Mouse (Mus musculus) Patski (cell line): ENCODE results near the gene Usp36. TPM values are rescaled to one million over a fixed set of nuclear protein-coding genes. Genes with fewer than 3 reads are reported as not detected.

Experiments
- ATAC-seq: fragments of 100-300 bp; one replicate; pipeline ENCODE4 v1.8.0; 2021
- CTCF ChIA-PET: fragments of 350-600 bp; sonication (Branson Sonifier 250); formaldehyde crosslinking; loops from one replicate; lab custom pipeline; 2022; ENCODE audit warnings: inconsistent platforms; lab: Charles Lee
- POLR2A ChIA-PET: fragments of 350-600 bp; sonication (Branson Sonifier 250); formaldehyde crosslinking; loops from one replicate; lab custom pipeline; 2022; ENCODE audit warnings: antibody characterized with exemption, inconsistent platforms; lab: Charles Lee
- DNase-seq: peaks from one replicate; pipeline ENCODE4 v3.0.0-alpha.2; 2011; ENCODE audit warnings: low read depth, low spot score
- H3K27me3 ChIP-seq: fragments of 371-371 bp; one replicate; pipeline ENCODE4 v1.5.1; 2021
- CTCF ChIP-seq: fragments of 100-300 bp; IDR thresholded peaks from one replicate; pipeline ENCODE4 v1.5.1; 2021
- in situ Hi-C: fragments of 300-500 bp; cut with MboI; formaldehyde crosslinking; loops from 3 replicates; pipeline ENCODE4 v1.11.1; 2018; ENCODE audit warnings: low pct_unique_long_range_greater_than_20kb, mixed read lengths
- polyA plus RNA-seq: library from polyadenylated mRNA; unstranded; gene quantifications from one replicate; pipeline ENCODE4 v1.2.3, GENCODE M21; 2021

Gene Usp36
- polyA plus RNA-seq, 1 experiment from 2014 or later = 26.0 TPM

DNA sequence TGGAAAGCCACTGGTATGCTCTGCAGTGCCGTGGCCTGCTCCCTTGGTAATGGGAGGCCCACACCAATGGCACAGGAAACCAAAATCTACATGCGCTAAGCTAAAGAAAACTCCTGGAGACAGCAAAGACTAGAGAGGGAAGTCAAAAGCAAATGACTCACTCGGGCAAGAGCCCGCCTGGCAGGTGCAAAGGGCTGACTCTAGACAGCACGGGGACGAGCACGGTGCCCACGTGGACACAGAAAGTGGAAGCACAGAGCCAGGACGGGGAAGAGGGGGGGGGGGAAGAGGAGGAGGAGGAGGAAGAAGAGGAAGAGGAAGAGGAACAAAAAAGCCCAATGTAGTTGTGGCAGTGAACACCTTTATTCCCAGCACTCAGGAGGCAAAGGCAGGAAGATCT, 15.0 kb downstream of the Usp36 start:
- in situ Hi-C loops = no loop called here

GRCm38 (mm10) chr11:118269827-118270226, 20.2 kb downstream of the Usp36 start:
- ChIA-PET CTCF (interaction anchor here (0.7 to 0.9 kb wide), 3 partner anchors 9 to 48 kb away, joined by 3 to 4 read pairs (median 3); no protein-coding TSS in a partner anchor), POLR2A (no interaction called here)
- no peak for DNase-seq
- in situ Hi-C loops = no loop called here
- H3K27me3 ChIP-seq = no peaks in the 10 kb centered on the region
- ATAC-seq = no peak
- TF ChIP-seq CTCF = no peak

More for the DNA sequence above, 15.0 kb downstream of the Usp36 start:
- DNase-seq (no peak), ATAC-seq (no peak)
- ChIA-PET POLR2A (no interaction called here), CTCF (no interaction called here)
- H3K27me3 ChIP-seq = no peaks in the 10 kb centered on the region
- TF ChIP-seq CTCF = no peak

DNA sequence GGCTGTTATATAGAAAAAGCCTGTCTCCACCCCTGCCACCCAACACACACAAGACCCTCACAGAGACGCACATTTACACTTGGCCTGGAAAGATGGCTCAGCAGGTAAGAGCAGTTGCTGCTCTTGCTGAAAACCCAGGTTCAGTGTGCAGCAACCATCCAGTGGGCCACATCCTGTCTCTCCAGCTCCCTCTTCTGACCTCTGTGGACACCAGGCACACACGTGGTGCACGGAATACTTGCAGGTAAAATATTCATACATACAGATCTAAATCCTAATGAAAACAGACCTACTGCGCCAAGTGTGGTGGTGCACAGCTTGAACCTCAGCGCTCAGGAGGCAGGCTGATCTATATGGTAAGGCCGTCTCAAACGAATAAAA, 23.4 kb downstream of the Usp36 start:
- ATAC-seq = no peak
- no peak for DNase-seq
- H3K27me3 ChIP-seq = no peaks in the 10 kb centered on the region
- POLR2A ChIA-PET = no interaction called here
- CTCF ChIA-PET = no interaction called here
- TF ChIP-seq CTCF = no peak
- in situ Hi-C loops = no loop called here

GRCm38 (mm10) chr11:118266044-118266665, 23.9 kb downstream of the Usp36 start:
- ChIA-PET POLR2A (no interaction called here), CTCF (interaction anchor here (0.8 kb wide), 1 partner anchor 11 kb away, joined by 3 read pairs; no protein-coding TSS in a partner anchor)
- DNase-seq (no peak), ATAC-seq (no peak)
- TF ChIP-seq CTCF = no peak
- in situ Hi-C loops = no loop called here
- H3K27me3 ChIP-seq = no peaks in the 10 kb centered on the region

DNA sequence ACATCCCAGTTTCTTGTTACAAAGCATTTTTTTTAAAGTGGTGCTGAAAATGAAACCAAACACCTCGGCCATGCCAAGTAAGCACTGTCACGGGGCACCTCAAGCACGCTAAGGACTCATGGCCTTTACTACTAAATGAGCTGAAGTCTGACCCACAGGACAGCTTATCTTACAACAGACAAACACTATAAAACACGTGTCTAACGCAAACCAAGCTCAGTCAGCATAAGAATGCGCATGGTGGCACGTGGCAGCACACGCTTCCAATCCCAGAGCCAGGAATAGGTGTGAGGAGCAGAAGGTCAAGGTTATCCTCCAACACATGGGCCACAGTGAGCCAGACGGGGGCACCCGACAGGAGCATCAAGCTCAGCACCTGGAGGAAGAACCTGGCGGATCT, 24.4 kb downstream of the Usp36 start:
- ATAC-seq (no peak), DNase-seq (no peak)
- ChIA-PET POLR2A (no interaction called here), CTCF (interaction anchor here (0.8 kb wide), 1 partner anchor 11 kb away, joined by 3 read pairs; no protein-coding TSS in a partner anchor)
- no peaks in the 10 kb centered on the region for H3K27me3 ChIP-seq
- in situ Hi-C loops = no loop called here
- no peak for TF ChIP-seq CTCF

GRCm38 (mm10) chr11:118263146-118263545, 26.9 kb downstream of the Usp36 start:
- no peak for ATAC-seq
- TF ChIP-seq CTCF = no peak
- no peak for DNase-seq
- in situ Hi-C loops = no loop called here
- no peaks in the 10 kb centered on the region for H3K27me3 ChIP-seq
- CTCF ChIA-PET = no interaction called here
- POLR2A ChIA-PET = no interaction called here

DNA sequence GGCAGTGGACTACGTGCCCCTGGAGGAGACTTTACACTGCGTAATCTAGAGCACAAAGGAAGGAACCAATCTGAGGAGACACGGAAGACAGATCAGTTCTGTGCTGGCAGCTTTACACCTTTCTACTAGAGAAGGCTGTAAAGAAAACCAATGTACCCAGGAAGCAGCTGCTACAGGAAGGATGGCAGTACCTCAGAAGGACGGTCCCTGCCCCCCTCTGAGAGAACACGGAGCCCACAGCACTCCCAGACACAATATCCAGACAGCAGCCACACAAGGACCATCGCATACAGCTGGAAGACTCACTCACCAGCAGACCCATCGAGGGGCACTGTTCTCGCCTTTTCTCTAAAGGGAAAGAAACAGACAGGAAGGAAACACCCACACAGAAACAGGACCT, 30.0 kb downstream of the Usp36 start:
- POLR2A ChIA-PET = no interaction called here
- no peaks in the 10 kb centered on the region for H3K27me3 ChIP-seq
- in situ Hi-C loops = no loop called here
- no peak for TF ChIP-seq CTCF
- no peak for ATAC-seq
- CTCF ChIA-PET = no interaction called here
- DNase-seq = no peak

DNA sequence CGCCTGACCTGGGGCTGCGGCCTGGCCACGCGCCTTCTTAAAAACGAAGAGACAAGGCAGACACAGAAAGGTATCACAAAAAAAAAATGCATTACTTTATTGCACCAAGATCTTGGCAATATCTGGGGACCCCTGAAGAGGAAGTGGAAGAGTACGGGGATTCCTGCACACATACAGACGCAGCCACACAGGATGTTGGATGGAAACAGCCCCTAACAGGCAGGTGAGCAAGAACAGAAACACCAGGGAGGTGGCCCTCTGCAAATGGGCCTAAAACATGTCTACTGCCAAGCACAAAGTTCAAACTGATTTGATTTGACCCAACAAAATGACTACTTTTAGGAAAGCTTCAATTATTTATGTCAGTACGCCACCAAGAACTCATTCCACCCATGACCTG, 30.5 kb downstream of the Usp36 start:
- no peaks in the 10 kb centered on the region for H3K27me3 ChIP-seq
- no peak for DNase-seq
- no peak for ATAC-seq
- ChIA-PET CTCF (no interaction called here), POLR2A (no interaction called here)
- TF ChIP-seq CTCF = no peak
- in situ Hi-C loops = no loop called here

- in situ Hi-C loops = no loop called here
- CTCF ChIA-PET = no interaction called here
- TF ChIP-seq CTCF = no peak
- DNase-seq = no peak
- ATAC-seq = no peak
- no peaks in the 10 kb centered on the region for H3K27me3 ChIP-seq
- POLR2A ChIA-PET = no interaction called here
These were observed 33.7 kb downstream of the Usp36 start for GRCm38 (mm10) chr11:118256371-118256770.

DNA sequence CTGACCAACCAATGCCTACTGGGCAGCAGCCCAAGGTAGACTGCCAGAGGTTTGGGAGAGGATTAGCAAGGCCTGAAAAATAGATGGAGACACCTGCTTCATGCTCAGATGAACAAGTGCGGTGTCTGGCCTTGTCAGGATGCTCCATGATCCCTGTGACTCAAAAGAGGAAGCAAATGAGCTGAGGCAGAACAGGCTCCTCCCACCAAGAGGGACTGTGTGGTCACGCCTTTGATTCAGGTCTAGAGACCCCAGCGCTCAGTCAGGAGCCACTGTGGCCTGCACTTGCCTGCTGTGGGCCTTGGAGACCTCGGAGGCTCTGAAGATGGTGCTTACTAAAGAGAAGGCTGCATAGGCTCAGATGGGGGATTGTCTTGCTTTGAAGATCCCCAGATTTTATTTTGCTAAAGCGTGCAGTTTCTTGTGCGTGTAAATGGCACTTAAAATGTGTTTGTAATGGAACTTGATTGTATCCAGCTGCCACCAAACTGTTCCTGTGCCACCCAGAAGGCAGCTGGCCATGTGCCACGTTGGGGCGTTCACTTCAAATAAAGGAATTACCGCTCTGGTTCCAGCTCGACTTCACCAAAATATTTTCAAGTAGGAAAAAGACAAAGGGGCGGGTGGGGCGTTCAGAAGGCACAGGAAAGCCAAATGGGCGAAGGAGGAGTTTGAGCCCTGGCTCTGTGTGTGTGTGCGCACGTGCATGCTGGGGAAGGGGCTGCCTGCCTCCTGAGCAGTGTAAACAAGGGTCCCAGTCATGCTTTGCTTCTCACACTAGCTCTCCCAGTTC, 35.7 kb downstream of the Usp36 start:
- no peak for TF ChIP-seq CTCF
- peak; percentile 55 for DNase-seq
- ChIA-PET POLR2A (interaction anchor here (0.6 kb wide), 1 partner anchor 107 kb away, joined by 3 read pairs; no protein-coding TSS in a partner anchor), CTCF (interaction anchor here (1.0 kb wide), 1 partner anchor 22 kb away, joined by 3 read pairs; no protein-coding TSS in a partner anchor)
- no peaks in the 10 kb centered on the region for H3K27me3 ChIP-seq
- no peak for ATAC-seq
- in situ Hi-C loops = no loop called here

GRCm38 (mm10) chr11:118253447-118254158, 36.4 kb downstream of the Usp36 start:
- DNase-seq (no peak), ATAC-seq (no peak)
- no peak for TF ChIP-seq CTCF
- ChIA-PET POLR2A (interaction anchor here (0.6 to 1.2 kb wide), 3 partner anchors 28 to 57 kb away, joined by 3 read pairs; no protein-coding TSS in a partner anchor), CTCF (interaction anchor here (1.0 kb wide), 1 partner anchor 22 kb away, joined by 3 read pairs; no protein-coding TSS in a partner anchor)
- no peaks in the 10 kb centered on the region for H3K27me3 ChIP-seq
- in situ Hi-C loops = no loop called here
